Mouse (Mus musculus): ENCODE results near the gene Kcnj12. TPM values are rescaled to one million over a fixed set of nuclear protein-coding genes. Genes with fewer than 3 reads are reported as not detected.

Kcnj12 gene
- polyA plus RNA-seq, 1 experiment = 5.7 TPM

DNA sequence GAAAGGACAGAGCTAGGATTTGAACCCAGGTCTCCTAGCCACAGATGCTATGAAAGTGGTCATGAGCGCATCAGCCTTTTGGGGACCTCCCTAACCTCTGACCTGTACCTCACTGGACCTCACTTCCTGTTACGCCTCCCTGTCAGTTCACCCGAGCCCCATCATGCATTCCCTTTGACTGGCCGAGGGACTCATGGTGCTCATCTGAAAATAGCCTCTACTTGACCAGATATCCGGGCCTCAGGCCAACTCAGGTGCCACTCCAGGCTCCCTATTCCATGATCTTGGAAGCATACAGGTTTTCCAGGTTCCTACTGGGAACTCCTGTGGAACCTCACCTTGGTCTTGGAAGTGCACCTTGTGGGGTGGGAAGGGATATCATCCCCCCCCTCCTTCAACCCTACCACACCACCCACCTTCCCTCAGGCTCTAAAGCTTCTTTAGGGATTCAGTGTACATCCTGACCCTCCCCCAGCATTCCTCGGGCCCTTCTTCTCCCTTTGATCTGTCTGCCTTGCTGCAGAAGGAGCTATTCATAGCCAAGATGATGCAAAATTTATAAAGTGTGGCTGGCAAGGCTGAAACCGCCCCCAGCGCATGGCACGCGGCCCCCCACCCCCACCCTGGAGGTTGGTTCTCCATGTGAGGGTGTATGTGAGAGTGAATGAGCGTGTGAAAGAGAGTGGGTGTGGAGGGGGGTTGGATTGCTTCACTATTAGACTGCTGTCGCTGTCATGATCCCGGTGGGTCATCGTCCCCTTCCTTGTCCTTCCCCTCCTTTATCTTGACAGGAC, 40.5 kb upstream of the Kcnj12 start:
- Histone ChIP-seq H3K27me3 (replicated peaks; ENCODE audit: control insufficient read depth, insufficient read depth, low read length) (no peaks in the 10 kb centered on the region), H3K27ac (ENCODE audit: insufficient read depth, low read depth, low read length) (no peak overlapping the region), H3K36me3 (ENCODE audit: control insufficient read depth, insufficient read depth, low read length) (no peaks in the 10 kb centered on the region), H3K4me1 (ENCODE audit: control insufficient read depth, insufficient read depth, low read length) (peaks cover 2% of the 10 kb centered on the region; the same call in 1 of the 2 replicates), H3K4me3 (ENCODE audit: insufficient read depth, low read depth, low read length) (no peak overlapping the region)
- TF ChIP-seq CTCF (conservative IDR thresholded peaks at IDR 0.05; ENCODE audit: insufficient read depth, insufficient read length, low read depth, low read length) (no peak), POLR2A (IDR thresholded peaks at IDR 0.05; ENCODE audit: low read depth, low read length) (no peak)
- DNase-seq = no peak
- 63% methylated on average over 14 of the region's 14 CpGs for WGBS

DNA sequence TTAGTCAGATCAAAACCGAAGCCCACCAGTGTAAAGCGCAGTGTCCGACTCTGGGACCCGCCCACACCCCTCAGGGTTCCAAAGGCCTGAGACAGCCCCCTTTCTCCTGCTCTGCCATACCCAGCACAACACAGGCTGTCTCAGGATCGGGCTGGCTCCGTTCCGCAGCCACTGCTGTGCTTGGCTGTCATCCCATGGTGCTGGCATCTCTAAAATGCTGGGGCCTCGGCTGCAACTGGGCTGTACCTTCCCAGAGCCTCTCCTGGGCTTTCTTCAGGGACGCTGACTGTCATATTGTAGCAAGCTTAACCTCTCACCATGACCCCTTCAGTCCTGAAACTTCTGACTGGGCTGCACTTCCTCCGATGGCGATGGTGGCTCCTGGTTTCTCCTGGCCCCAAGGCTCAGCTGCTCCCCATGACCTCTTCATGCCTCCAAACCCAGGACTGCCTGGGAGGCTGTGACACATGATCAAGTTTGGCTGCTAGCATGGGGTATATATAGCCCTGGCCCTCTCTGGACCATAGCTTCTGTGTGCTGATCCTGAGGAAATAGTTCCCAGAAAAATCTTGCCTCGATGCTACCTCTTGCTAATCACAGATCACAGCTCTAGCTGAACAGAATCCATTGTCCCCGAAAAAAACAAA, 37.3 kb upstream of the Kcnj12 start:
- no peak for DNase-seq
- 75% methylated on average over 13 of the region's 13 CpGs for WGBS
- no peaks in the 10 kb centered on the region for H3K36me3 ChIP-seq (ENCODE audit: control insufficient read depth, insufficient read depth, low read length)

DNA sequence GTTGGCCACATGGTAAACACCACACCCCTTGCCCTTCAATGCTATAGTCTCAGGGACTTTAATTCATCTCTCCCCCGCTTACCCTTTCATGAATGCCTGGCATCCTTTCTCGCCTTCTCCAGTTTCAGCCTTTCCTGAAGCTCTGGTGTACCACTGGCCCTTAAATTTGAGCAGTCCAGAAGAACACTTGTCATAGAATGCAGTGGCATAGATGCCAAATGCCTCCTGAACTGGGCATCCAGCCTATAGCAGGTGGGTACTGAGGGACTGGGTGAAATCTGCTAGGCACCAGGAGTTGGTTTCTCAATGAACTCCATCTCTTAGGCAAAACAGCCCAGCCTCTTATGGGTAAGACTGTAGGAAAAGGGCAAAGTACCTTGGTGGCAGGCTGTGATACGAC, 31.9 kb upstream of the Kcnj12 start:
- H3K27me3 ChIP-seq (replicated peaks; ENCODE audit: control insufficient read depth, insufficient read depth, low read length) = no peaks in the 10 kb centered on the region
- no peak for DNase-seq
- no peak overlapping the region for H3K4me3 ChIP-seq (ENCODE audit: insufficient read depth, low read depth, low read length)
- H3K4me1 ChIP-seq (ENCODE audit: control insufficient read depth, insufficient read depth, low read length) = no peaks in the 10 kb centered on the region
- TF ChIP-seq POLR2A (IDR thresholded peaks at IDR 0.05; ENCODE audit: low read depth, low read length) (no peak), CTCF (conservative IDR thresholded peaks at IDR 0.05; ENCODE audit: insufficient read depth, insufficient read length, low read depth, low read length) (no peak)
- no peak overlapping the region for H3K27ac ChIP-seq (ENCODE audit: insufficient read depth, low read depth, low read length)
- WGBS = 73% methylated on average over 3 of the region's 3 CpGs
- no peaks in the 10 kb centered on the region for H3K36me3 ChIP-seq (ENCODE audit: control insufficient read depth, insufficient read depth, low read length)

More for the DNA sequence above, 37.3 kb upstream of the Kcnj12 start:
- no peaks in the 10 kb centered on the region for H3K4me1 ChIP-seq (ENCODE audit: control insufficient read depth, insufficient read depth, low read length)
- H3K27ac ChIP-seq (ENCODE audit: insufficient read depth, low read depth, low read length) = no peak overlapping the region
- no peaks in the 10 kb centered on the region for H3K27me3 ChIP-seq (replicated peaks; ENCODE audit: control insufficient read depth, insufficient read depth, low read length)
- H3K4me3 ChIP-seq (ENCODE audit: insufficient read depth, low read depth, low read length) = no peak overlapping the region
- TF ChIP-seq CTCF (conservative IDR thresholded peaks at IDR 0.05; ENCODE audit: insufficient read depth, insufficient read length, low read depth, low read length) (no peak), POLR2A (IDR thresholded peaks at IDR 0.05; ENCODE audit: low read depth, low read length) (no peak)

DNA sequence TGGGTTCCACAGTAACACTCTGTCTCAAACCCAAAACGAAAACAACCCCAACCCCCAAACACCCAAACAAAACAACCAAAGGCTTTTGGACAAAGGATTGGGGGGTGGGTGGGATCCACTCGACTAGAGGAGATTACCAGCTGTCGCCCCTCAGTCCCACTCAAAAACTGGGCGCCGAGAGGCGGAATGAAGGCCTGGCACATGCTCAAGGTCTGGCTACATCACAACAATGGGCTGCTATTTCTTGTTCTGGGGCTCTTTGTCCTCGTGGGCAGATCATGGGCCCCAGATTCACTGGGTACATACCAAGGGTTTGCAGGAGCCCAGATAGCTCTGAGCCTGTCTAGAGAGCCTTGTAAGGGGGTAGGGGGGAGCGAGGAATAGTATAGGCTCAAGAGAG, 19.6 kb upstream of the Kcnj12 start:
- WGBS = 89% methylated on average over 8 of the region's 8 CpGs
- Histone ChIP-seq H3K27ac (ENCODE audit: insufficient read depth, low read depth, low read length) (no peak overlapping the region), H3K4me1 (ENCODE audit: control insufficient read depth, insufficient read depth, low read length) (no peaks in the 10 kb centered on the region), H3K36me3 (ENCODE audit: control insufficient read depth, insufficient read depth, low read length) (no peaks in the 10 kb centered on the region), H3K4me3 (ENCODE audit: insufficient read depth, low read depth, low read length) (no peak overlapping the region), H3K27me3 (replicated peaks; ENCODE audit: control insufficient read depth, insufficient read depth, low read length) (no peaks in the 10 kb centered on the region)
- TF ChIP-seq CTCF (conservative IDR thresholded peaks at IDR 0.05; ENCODE audit: insufficient read depth, insufficient read length, low read depth, low read length) (no peak), POLR2A (IDR thresholded peaks at IDR 0.05; ENCODE audit: low read depth, low read length) (no peak)
- no peak for DNase-seq

DNA sequence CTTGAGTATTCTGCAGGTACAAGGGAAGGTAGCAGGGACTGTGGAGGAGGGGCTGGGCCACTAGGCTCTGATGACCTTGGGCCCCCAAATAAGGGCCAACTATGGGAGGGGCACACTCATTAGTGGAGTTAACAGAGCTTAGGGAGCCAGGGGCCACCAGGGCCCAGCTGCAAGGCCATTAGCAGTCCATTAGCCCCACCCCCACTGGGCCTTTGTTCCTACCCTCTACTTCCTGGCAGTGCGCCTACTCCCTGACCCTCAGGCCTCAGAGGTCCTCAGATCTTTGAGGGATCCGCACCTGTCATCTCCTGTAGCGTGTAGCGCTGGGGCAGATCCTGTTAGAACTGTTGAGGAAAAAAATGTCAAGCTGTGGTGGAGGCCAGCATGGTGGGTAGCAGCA, 18.3 kb upstream of the Kcnj12 start:
- no peak overlapping the region for H3K27ac ChIP-seq (ENCODE audit: insufficient read depth, low read depth, low read length)
- no peaks in the 10 kb centered on the region for H3K36me3 ChIP-seq (ENCODE audit: control insufficient read depth, insufficient read depth, low read length)
- H3K4me1 ChIP-seq (ENCODE audit: control insufficient read depth, insufficient read depth, low read length) = no peaks in the 10 kb centered on the region
- no peak overlapping the region for H3K4me3 ChIP-seq (ENCODE audit: insufficient read depth, low read depth, low read length)
- TF ChIP-seq POLR2A (IDR thresholded peaks at IDR 0.05; ENCODE audit: low read depth, low read length) (no peak), CTCF (conservative IDR thresholded peaks at IDR 0.05; ENCODE audit: insufficient read depth, insufficient read length, low read depth, low read length) (no peak)
- no peak for DNase-seq
- H3K27me3 ChIP-seq (replicated peaks; ENCODE audit: control insufficient read depth, insufficient read depth, low read length) = no peaks in the 10 kb centered on the region
- WGBS = 68% methylated on average over 4 of the region's 4 CpGs

DNA sequence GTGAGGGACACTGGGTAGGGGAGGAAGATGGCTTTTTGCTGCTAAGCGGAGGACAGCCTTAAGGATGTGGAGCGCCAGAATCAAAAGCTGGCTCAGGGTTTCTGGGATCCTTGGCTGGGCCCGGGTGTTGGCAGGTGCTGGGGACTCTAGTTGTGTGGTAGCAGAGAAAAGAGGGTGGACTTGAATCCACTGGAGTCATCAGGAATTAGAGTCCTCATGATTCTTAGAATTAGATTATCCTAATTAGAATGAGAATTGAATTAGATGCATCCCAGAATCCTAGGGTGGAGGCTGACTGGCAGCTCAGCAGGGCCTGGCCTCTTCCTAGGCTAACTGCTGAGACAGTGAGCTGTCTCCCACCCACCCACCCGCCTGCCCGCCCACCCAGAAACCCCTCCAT, 17.6 kb upstream of the Kcnj12 start:
- no peak for DNase-seq
- WGBS = 78% methylated on average over 5 of the region's 5 CpGs

DNA sequence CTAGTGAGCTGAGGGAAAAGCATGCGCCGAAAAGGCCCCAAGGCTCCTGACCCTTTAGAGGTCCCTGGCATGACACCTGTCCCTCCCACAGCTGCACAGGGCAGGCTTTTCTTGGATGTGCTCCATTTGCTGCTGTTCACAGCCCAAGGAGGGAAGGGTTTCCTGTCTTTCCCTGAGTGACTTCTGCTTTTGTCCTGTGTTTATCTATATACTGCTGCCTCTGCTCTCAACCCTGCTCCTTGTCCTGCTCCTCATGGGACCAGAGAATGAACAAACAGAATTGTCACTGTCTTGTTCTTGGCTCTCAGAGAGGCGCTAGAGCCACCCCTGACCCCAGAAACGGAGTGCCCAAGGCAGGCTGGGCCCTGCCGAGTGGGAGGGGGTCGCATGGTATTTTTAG, 17.0 kb upstream of the Kcnj12 start:
- Histone ChIP-seq H3K27ac (ENCODE audit: insufficient read depth, low read depth, low read length) (no peak overlapping the region), H3K36me3 (ENCODE audit: control insufficient read depth, insufficient read depth, low read length) (no peaks in the 10 kb centered on the region), H3K27me3 (replicated peaks; ENCODE audit: control insufficient read depth, insufficient read depth, low read length) (no peaks in the 10 kb centered on the region), H3K4me1 (ENCODE audit: control insufficient read depth, insufficient read depth, low read length) (no peaks in the 10 kb centered on the region), H3K4me3 (ENCODE audit: insufficient read depth, low read depth, low read length) (no peak overlapping the region)
- 41% methylated on average over 6 of the region's 6 CpGs for WGBS
- no peak for DNase-seq
- TF ChIP-seq POLR2A (IDR thresholded peaks at IDR 0.05; ENCODE audit: low read depth, low read length) = no peak
- TF ChIP-seq CTCF (conservative IDR thresholded peaks at IDR 0.05; ENCODE audit: insufficient read depth, insufficient read length, low read depth, low read length) = no peak

More for the DNA sequence above, 17.6 kb upstream of the Kcnj12 start:
- H3K27ac ChIP-seq (ENCODE audit: insufficient read depth, low read depth, low read length) = no peak overlapping the region
- TF ChIP-seq POLR2A (IDR thresholded peaks at IDR 0.05; ENCODE audit: low read depth, low read length) = no peak
- TF ChIP-seq CTCF (conservative IDR thresholded peaks at IDR 0.05; ENCODE audit: insufficient read depth, insufficient read length, low read depth, low read length) = no peak
- H3K4me3 ChIP-seq (ENCODE audit: insufficient read depth, low read depth, low read length) = no peak overlapping the region
- H3K36me3 ChIP-seq (ENCODE audit: control insufficient read depth, insufficient read depth, low read length) = no peaks in the 10 kb centered on the region
- no peaks in the 10 kb centered on the region for H3K27me3 ChIP-seq (replicated peaks; ENCODE audit: control insufficient read depth, insufficient read depth, low read length)
- H3K4me1 ChIP-seq (ENCODE audit: control insufficient read depth, insufficient read depth, low read length) = no peaks in the 10 kb centered on the region
